Mouse (Mus musculus) liver, embryonic 14.5 days (tissue): Measurements from ENCODE around the gene Slc6a13.

Experiments used
- CTCF ChIP-seq: IDR thresholded peaks from 2 replicates; pipeline ENCODE4 v1.5.1; 2016; ENCODE audit warnings: antibody characterized with exemption, low read depth, control low read depth
- EP300 ChIP-seq: IDR thresholded peaks from 2 replicates; pipeline ENCODE4 v1.6.1; 2016; ENCODE audit warnings: antibody characterized with exemption, low read depth

DNA sequence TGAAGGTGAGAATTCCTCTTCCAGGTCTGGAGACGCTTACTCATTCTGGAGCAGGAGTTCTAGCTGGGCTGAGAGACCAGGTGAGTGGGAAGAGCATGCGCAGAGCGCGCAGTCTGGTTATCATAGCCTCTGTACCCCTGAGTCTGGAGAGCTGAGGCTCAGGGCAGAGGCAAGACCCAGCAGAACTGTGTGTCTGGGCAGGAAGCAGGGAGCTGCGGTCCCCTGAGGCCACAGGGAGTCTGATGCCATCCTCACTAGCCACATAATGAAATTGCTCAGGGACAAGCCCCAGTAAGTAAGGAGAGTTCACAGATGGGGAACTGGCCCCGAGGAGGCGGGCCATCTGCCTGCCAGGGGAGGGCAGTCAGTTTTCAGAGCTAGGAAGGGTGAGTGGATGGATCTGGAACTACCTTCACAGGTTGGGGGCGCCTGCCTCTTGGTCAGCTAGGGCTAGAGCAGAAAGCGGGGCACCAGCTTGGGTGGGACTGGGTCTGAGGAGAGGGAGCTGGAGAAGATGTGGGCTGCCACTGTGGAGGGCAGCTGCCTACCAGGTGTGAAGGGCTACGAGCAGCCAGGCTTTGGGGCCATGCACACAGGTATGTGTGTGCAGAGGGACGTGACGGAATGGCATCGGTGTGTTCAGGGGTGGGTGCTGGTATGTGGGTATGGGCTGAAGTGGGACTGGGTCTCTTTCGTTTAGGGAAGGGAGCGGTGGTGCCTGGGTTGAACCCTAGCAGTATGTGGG is 43.2 kb downstream of the Slc6a13 start, which contains the start of gene Slc6a12:
- no peak for TF ChIP-seq EP300
- TF ChIP-seq CTCF: no peak
